Mouse (Mus musculus): ENCODE measurements around the gene Frat1. TPM values are rescaled to one million over a fixed set of nuclear protein-coding genes. Genes with fewer than 3 reads are reported as not detected.

Frat1 gene
- polyA plus RNA-seq, 1 experiment: 1.3 TPM

- WGBS: 50% methylated on average over 5 of the region's 5 CpGs
- Histone ChIP-seq H3K4me1 (ENCODE audit: control insufficient read depth, insufficient read depth, low read length) (no peaks in the 10 kb centered on the region), H3K36me3 (ENCODE audit: control insufficient read depth, insufficient read depth, low read length) (no peaks in the 10 kb centered on the region), H3K4me3 (ENCODE audit: insufficient read depth, low read depth, low read length) (no peak overlapping the region), H3K27me3 (replicated peaks; ENCODE audit: control insufficient read depth, insufficient read depth, low read length) (no peaks in the 10 kb centered on the region), H3K27ac (ENCODE audit: insufficient read depth, low read depth, low read length) (no peak overlapping the region)
- TF ChIP-seq POLR2A (IDR thresholded peaks at IDR 0.05; ENCODE audit: low read depth, low read length): no peak
- DNase-seq: no peak
Measured at GRCm38 (mm10) chr19:41816410-41816809, 13.4 kb upstream of the Frat1 start.

DNA sequence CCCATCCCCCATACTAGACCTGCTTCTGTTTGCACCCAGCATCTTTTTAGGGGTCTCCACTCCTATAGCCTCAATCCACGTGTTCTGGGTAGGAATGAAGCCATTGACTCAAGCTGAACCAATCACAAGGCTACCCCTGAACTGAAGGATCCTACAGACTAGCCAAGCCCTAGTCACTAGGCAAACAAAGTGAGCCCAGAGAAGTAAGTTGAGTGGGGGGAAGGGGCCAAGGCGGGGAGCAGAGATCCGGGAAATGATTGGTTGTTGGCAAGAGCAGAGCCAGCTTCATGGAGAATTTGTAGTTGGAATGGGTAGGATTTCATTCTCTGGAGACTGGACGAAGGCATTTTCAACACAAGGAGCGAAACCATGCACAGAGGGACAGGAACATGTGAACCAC is 12.9 kb upstream of the Frat1 start:
- TF ChIP-seq POLR2A (IDR thresholded peaks at IDR 0.05; ENCODE audit: low read depth, low read length) (no peak), CTCF (conservative IDR thresholded peaks at IDR 0.05; ENCODE audit: insufficient read depth, insufficient read length, low read depth, low read length) (no peak)
- Histone ChIP-seq H3K4me3 (ENCODE audit: insufficient read depth, low read depth, low read length) (no peak overlapping the region), H3K36me3 (ENCODE audit: control insufficient read depth, insufficient read depth, low read length) (no peaks in the 10 kb centered on the region), H3K27me3 (replicated peaks; ENCODE audit: control insufficient read depth, insufficient read depth, low read length) (no peaks in the 10 kb centered on the region), H3K27ac (ENCODE audit: insufficient read depth, low read depth, low read length) (no peak overlapping the region), H3K4me1 (ENCODE audit: control insufficient read depth, insufficient read depth, low read length) (no peaks in the 10 kb centered on the region)
- WGBS: 75% methylated on average over 5 of the region's 5 CpGs
- DNase-seq: no peak

DNA sequence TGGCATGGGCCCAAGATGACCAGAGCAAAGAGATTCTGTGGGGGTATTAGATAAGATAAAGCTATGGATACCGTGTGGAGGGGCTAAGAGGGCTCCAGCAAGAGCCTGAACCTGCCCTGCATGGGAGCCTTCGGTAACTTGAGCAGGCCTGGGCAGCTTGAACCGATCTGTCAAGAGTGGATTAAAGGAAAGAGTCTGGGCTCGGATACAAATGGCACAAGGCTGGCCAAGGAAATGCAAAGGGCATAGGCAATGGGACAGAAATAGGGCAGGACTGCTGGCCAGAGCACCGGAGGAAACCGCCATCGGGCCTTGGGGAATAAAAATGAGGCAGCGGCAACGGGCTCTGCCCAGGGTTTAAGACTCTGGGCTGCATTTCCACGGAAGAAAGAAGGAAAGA is 12.4 kb upstream of the Frat1 start:
- TF ChIP-seq POLR2A (IDR thresholded peaks at IDR 0.05; ENCODE audit: low read depth, low read length) (no peak), CTCF (conservative IDR thresholded peaks at IDR 0.05; ENCODE audit: insufficient read depth, insufficient read length, low read depth, low read length) (no peak)
- no peaks in the 10 kb centered on the region for H3K4me1 ChIP-seq (ENCODE audit: control insufficient read depth, insufficient read depth, low read length)
- H3K27ac ChIP-seq (ENCODE audit: insufficient read depth, low read depth, low read length): no peak overlapping the region
- WGBS: 53% methylated on average over 10 of the region's 10 CpGs
- DNase-seq: no peak
- no peaks in the 10 kb centered on the region for H3K36me3 ChIP-seq (ENCODE audit: control insufficient read depth, insufficient read depth, low read length)
- no peak overlapping the region for H3K4me3 ChIP-seq (ENCODE audit: insufficient read depth, low read depth, low read length)
- no peaks in the 10 kb centered on the region for H3K27me3 ChIP-seq (replicated peaks; ENCODE audit: control insufficient read depth, insufficient read depth, low read length)

- DNase-seq: no peak
- Histone ChIP-seq H3K27ac (ENCODE audit: insufficient read depth, low read depth, low read length) (no peak overlapping the region), H3K36me3 (ENCODE audit: control insufficient read depth, insufficient read depth, low read length) (no peaks in the 10 kb centered on the region), H3K4me3 (ENCODE audit: insufficient read depth, low read depth, low read length) (no peak overlapping the region), H3K4me1 (ENCODE audit: control insufficient read depth, insufficient read depth, low read length) (no peaks in the 10 kb centered on the region), H3K27me3 (replicated peaks; ENCODE audit: control insufficient read depth, insufficient read depth, low read length) (no peaks in the 10 kb centered on the region)
- no peak for TF ChIP-seq POLR2A (IDR thresholded peaks at IDR 0.05; ENCODE audit: low read depth, low read length)
- TF ChIP-seq CTCF (conservative IDR thresholded peaks at IDR 0.05; ENCODE audit: insufficient read depth, insufficient read length, low read depth, low read length): no peak
- WGBS: 78% methylated on average over 4 of the region's 4 CpGs
Measured at GRCm38 (mm10) chr19:41818749-41819148, 11.0 kb upstream of the Frat1 start.

- DNase-seq: no peak
- TF ChIP-seq POLR2A (IDR thresholded peaks at IDR 0.05; ENCODE audit: low read depth, low read length): no peak
- TF ChIP-seq CTCF (conservative IDR thresholded peaks at IDR 0.05; ENCODE audit: insufficient read depth, insufficient read length, low read depth, low read length): no peak
- H3K27me3 ChIP-seq (replicated peaks; ENCODE audit: control insufficient read depth, insufficient read depth, low read length): no peaks in the 10 kb centered on the region
- H3K4me3 ChIP-seq (ENCODE audit: insufficient read depth, low read depth, low read length): no peak overlapping the region
- WGBS: 33% methylated on average over 5 of the region's 5 CpGs
- no peaks in the 10 kb centered on the region for H3K4me1 ChIP-seq (ENCODE audit: control insufficient read depth, insufficient read depth, low read length)
- H3K27ac ChIP-seq (ENCODE audit: insufficient read depth, low read depth, low read length): no peak overlapping the region
- no peaks in the 10 kb centered on the region for H3K36me3 ChIP-seq (ENCODE audit: control insufficient read depth, insufficient read depth, low read length)
Measured at GRCm38 (mm10) chr19:41821436-41821835, 8.3 kb upstream of the Frat1 start.

- H3K4me1 ChIP-seq (ENCODE audit: control insufficient read depth, insufficient read depth, low read length): no peaks in the 10 kb centered on the region
- 91% methylated on average over 1 of the region's 1 CpGs for WGBS
- no peak for TF ChIP-seq POLR2A (IDR thresholded peaks at IDR 0.05; ENCODE audit: low read depth, low read length)
- TF ChIP-seq CTCF (conservative IDR thresholded peaks at IDR 0.05; ENCODE audit: insufficient read depth, insufficient read length, low read depth, low read length): no peak
- H3K36me3 ChIP-seq (ENCODE audit: control insufficient read depth, insufficient read depth, low read length): no peaks in the 10 kb centered on the region
- no peaks in the 10 kb centered on the region for H3K27me3 ChIP-seq (replicated peaks; ENCODE audit: control insufficient read depth, insufficient read depth, low read length)
- H3K4me3 ChIP-seq (ENCODE audit: insufficient read depth, low read depth, low read length): no peak overlapping the region
- DNase-seq: no peak
- no peak overlapping the region for H3K27ac ChIP-seq (ENCODE audit: insufficient read depth, low read depth, low read length)
Measured at GRCm38 (mm10) chr19:41822589-41822988, 7.2 kb upstream of the Frat1 start.

DNA sequence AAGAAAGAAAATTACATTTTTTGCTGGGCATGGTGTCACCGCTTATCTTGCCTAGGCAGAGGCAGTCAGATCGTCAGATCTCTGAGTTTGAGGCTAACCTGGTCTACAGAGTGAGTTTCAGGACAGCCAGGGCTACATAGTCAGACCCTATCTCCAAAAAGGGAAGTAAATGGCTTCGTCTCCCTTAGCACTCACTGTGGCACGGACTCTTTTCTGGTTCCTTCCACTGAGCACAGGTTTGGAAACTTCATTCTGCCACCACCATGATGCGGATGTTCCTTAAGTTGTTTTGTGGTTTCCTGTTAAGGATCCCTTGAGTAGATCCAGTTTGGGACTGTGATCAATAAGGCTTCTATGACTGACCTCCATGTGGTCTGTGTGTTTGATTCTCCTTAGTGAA is 4.8 kb upstream of the Frat1 start:
- H3K27ac ChIP-seq (ENCODE audit: insufficient read depth, low read depth, low read length): no peak overlapping the region
- H3K27me3 ChIP-seq (replicated peaks; ENCODE audit: control insufficient read depth, insufficient read depth, low read length): no peaks in the 10 kb centered on the region
- no peak overlapping the region for H3K4me3 ChIP-seq (ENCODE audit: insufficient read depth, low read depth, low read length)
- 83% methylated on average over 5 of the region's 5 CpGs for WGBS
- H3K36me3 ChIP-seq (ENCODE audit: control insufficient read depth, insufficient read depth, low read length): no peaks in the 10 kb centered on the region
- no peak for TF ChIP-seq CTCF (conservative IDR thresholded peaks at IDR 0.05; ENCODE audit: insufficient read depth, insufficient read length, low read depth, low read length)
- no peak for TF ChIP-seq POLR2A (IDR thresholded peaks at IDR 0.05; ENCODE audit: low read depth, low read length)
- peaks cover 2% of the 10 kb centered on the region; the same call in 1 of the 2 replicates for H3K4me1 ChIP-seq (ENCODE audit: control insufficient read depth, insufficient read depth, low read length)
- DNase-seq: no peak

- WGBS: 83% methylated on average over 3 of the region's 3 CpGs
- H3K27me3 ChIP-seq (replicated peaks; ENCODE audit: control insufficient read depth, insufficient read depth, low read length): no peaks in the 10 kb centered on the region
- H3K4me3 ChIP-seq (ENCODE audit: insufficient read depth, low read depth, low read length): no peak overlapping the region
- no peaks in the 10 kb centered on the region for H3K36me3 ChIP-seq (ENCODE audit: control insufficient read depth, insufficient read depth, low read length)
- no peak overlapping the region for H3K27ac ChIP-seq (ENCODE audit: insufficient read depth, low read depth, low read length)
- DNase-seq: no peak
- peaks cover 2% of the 10 kb centered on the region; the same call in 1 of the 2 replicates for H3K4me1 ChIP-seq (ENCODE audit: control insufficient read depth, insufficient read depth, low read length)
- TF ChIP-seq CTCF (conservative IDR thresholded peaks at IDR 0.05; ENCODE audit: insufficient read depth, insufficient read length, low read depth, low read length) (no peak), POLR2A (IDR thresholded peaks at IDR 0.05; ENCODE audit: low read depth, low read length) (no peak)
Measured at GRCm38 (mm10) chr19:41826529-41826928, 3.2 kb upstream of the Frat1 start.

All from kidney, adult 2 months (tissue).